Mouse (Mus musculus) kidney, adult 2 months (tissue): ENCODE data around the gene H2-DMb1.

Source experiments
- CTCF ChIP-seq: fragments of 200-500 bp; conservative IDR thresholded peaks from 2 replicates; pipeline ENCODE4 v1.5.1; 2011; ENCODE audit warnings: low read depth, mild to moderate bottlenecking, control low read depth, low read length, moderate library complexity, mixed read lengths; ENCODE audit not compliant: insufficient read depth, insufficient read length
- POLR2A ChIP-seq: fragments of 200-500 bp; IDR thresholded peaks from one replicate; pipeline ENCODE4 v1.6.1; 2011; ENCODE audit warnings: low read depth, low read length, control low read depth

GRCm38 (mm10) chr17:34206731-34207130, 53.9 kb downstream of the H2-DMb1 start:
- TF ChIP-seq CTCF (no peak), POLR2A (no peak)
